Mouse (Mus musculus) heart, adult 2 months (tissue): ENCODE measurements at regions not wholly inside any gene's neighbourhood (a gene's known extent, or its start where the extent isn't known, plus 50 kb on each side); places are given as distances from the start of the nearest gene placed in this dataset.

Experiments
- CTCF ChIP-seq: fragments of 200-600 bp; IDR thresholded peaks from 2 replicates; pipeline ENCODE4 v1.8.1; 2022; ENCODE audit warnings: antibody characterized with exemption, mild to moderate bottlenecking, moderate library complexity
- EP300 ChIP-seq: fragments of 200-500 bp; IDR thresholded peaks from 2 replicates; pipeline ENCODE4 v1.6.1; 2011; ENCODE audit warnings: low read depth, low read length, control low read depth; ENCODE audit not compliant: insufficient read depth
- POLR2A ChIP-seq: fragments of 200-500 bp; IDR thresholded peaks from 2 replicates; pipeline ENCODE4 v1.6.1; 2011; ENCODE audit warnings: mild to moderate bottlenecking, low read depth, low read length, control low read depth; ENCODE audit not compliant: insufficient read depth

DNA sequence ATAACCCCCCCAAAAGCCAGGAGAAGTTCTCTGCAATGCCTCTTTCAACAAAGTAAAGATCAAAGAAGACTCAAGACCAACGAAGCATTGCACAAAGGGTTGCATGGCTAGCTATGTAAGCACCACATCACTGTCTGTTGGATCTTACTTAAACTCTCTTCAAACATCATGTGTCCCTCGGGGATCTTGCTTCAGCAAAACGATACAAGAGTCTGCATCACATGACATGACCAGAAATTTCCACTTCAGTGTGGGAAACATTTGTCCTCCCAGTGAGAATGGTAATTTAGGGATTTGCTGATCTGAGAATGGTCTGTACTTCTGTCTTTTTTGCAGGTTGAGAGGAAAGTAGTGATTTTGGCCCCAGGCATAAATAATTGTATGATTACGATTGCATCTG is 283.6 kb upstream of the Gria1 start:
- no peak for TF ChIP-seq EP300
- TF ChIP-seq POLR2A = no peak
- TF ChIP-seq CTCF = no peak
